Mouse (Mus musculus) stomach, embryonic 14.5 days (tissue): ENCODE data around the gene Dpyd. TPM values are rescaled to one million over a fixed set of nuclear protein-coding genes. Genes with fewer than 3 reads are reported as not detected.

Experiments
- ATAC-seq: fragments of 200-750 bp; cut with Nextera tagmentation; 2 replicates; pipeline ENCODE4 v1.8.0; 2017; ENCODE audit warnings: low read depth, moderate TSS enrichment; ENCODE audit not compliant: insufficient number of reproducible peaks, insufficient read depth, low FRiP score
- H3K27ac ChIP-seq: fragments of 300-500 bp; sonication (generic); 2 replicates; pipeline ENCODE4 v1.5.1; 2014; ENCODE audit warnings: mild to moderate bottlenecking, low read length, moderate library complexity, mixed read lengths
- H3K27me3 ChIP-seq: fragments of 300-500 bp; sonication (generic); 2 replicates; pipeline ENCODE4 v1.6.1; 2014; ENCODE audit warnings: low read length, control low read depth, mixed read lengths; ENCODE audit not compliant: control insufficient read depth, insufficient read depth
- H3K36me3 ChIP-seq: fragments of 300-500 bp; sonication (generic); 2 replicates; pipeline ENCODE4 v1.6.1; 2014; ENCODE audit warnings: mild to moderate bottlenecking, control low read depth, low read length, moderate library complexity, mixed read lengths; ENCODE audit not compliant: control insufficient read depth, insufficient read depth
- H3K4me1 ChIP-seq: fragments of 300-500 bp; sonication (generic); 2 replicates; pipeline ENCODE4 v1.6.1; 2014; ENCODE audit warnings: low read length, control low read depth, mixed read lengths; ENCODE audit not compliant: control insufficient read depth, insufficient read depth
- H3K4me2 ChIP-seq: fragments of 300-500 bp; sonication (generic); replicated peaks from 2 replicates; pipeline ENCODE4 v1.6.1; 2014; ENCODE audit warnings: low read depth, low read length, control low read depth
- H3K4me3 ChIP-seq: fragments of 300-500 bp; sonication (generic); 2 replicates; pipeline ENCODE4 v1.5.1; 2014; ENCODE audit warnings: low read depth, low read length, control low read depth
- H3K9ac ChIP-seq: fragments of 300-500 bp; sonication (generic); replicated peaks from 2 replicates; pipeline ENCODE4 v1.6.1; 2014; ENCODE audit warnings: low read depth, mild to moderate bottlenecking, control low read depth, low read length, moderate library complexity, mixed read lengths
- H3K9me3 ChIP-seq: fragments of 300-500 bp; sonication (generic); 2 replicates; pipeline ENCODE4 v1.6.1; 2016; ENCODE audit warnings: low read depth, low read length, control low read depth; ENCODE audit not compliant: control insufficient read depth
- WGBS: fragments of 180-500 bp; shearing (Covaris S2); extraction: QIAGEN DNeasy Blood & Tissue Kit; methylation state at CpG from one replicate; pipeline ENCODE4 v1.1.7; 2014; 5-methylcytosine and 5-hydroxymethylcytosine counted together
- polyA plus RNA-seq: library from polyadenylated mRNA; unstranded; fragments of >200 nt; fragmentation: Nextera tagmentation; extraction: Ambion mirVana; gene quantifications from 2 replicates; pipeline ENCODE4 v1.2.1, GENCODE M21; 2014

Gene Dpyd
- polyA plus RNA-seq, 1 experiment from 2014 or later, result 17.3 TPM

GRCm38 (mm10) chr3:119275241-119275640 is 713.3 kb downstream of the Dpyd start:
- Histone ChIP-seq H3K27ac (no peak overlapping the region), H3K9me3 (no peaks in the 10 kb centered on the region), H3K4me3 (no peak overlapping the region), H3K27me3 (no peaks in the 10 kb centered on the region), H3K9ac (no peak overlapping the region), H3K4me1 (no peaks in the 10 kb centered on the region), H3K4me2 (no peak overlapping the region), H3K36me3 (no peaks in the 10 kb centered on the region)
- no peak for ATAC-seq
- 64% methylated on average over 2 of the region's 2 CpGs for WGBS

GRCm38 (mm10) chr3:119280671-119281070 is 718.7 kb downstream of the Dpyd start:
- Histone ChIP-seq H3K36me3 (no peaks in the 10 kb centered on the region), H3K4me2 (no peak overlapping the region), H3K27me3 (no peaks in the 10 kb centered on the region), H3K4me1 (no peaks in the 10 kb centered on the region), H3K27ac (no peak overlapping the region), H3K4me3 (no peak overlapping the region), H3K9ac (no peak overlapping the region), H3K9me3 (no peaks in the 10 kb centered on the region)
- 91% methylated on average over 2 of the region's 2 CpGs for WGBS
- no peak for ATAC-seq

GRCm38 (mm10) chr3:119314693-119315092 is 752.8 kb downstream of the Dpyd start:
- no peak for ATAC-seq
- no peak overlapping the region for H3K9ac ChIP-seq
- H3K4me2 ChIP-seq, result no peak overlapping the region
- H3K4me3 ChIP-seq, result no peak overlapping the region
- H3K9me3 ChIP-seq, result no peaks in the 10 kb centered on the region
- no peak overlapping the region for H3K27ac ChIP-seq
- no peaks in the 10 kb centered on the region for H3K36me3 ChIP-seq
- H3K4me1 ChIP-seq, result no peaks in the 10 kb centered on the region
- H3K27me3 ChIP-seq, result no peaks in the 10 kb centered on the region
- 75% methylated on average over 3 of the region's 3 CpGs for WGBS

- no peak overlapping the region for H3K9ac ChIP-seq
- no peak for ATAC-seq
- H3K4me1 ChIP-seq, result no peaks in the 10 kb centered on the region
- 68% methylated on average over 7 of the region's 7 CpGs for WGBS
- no peaks in the 10 kb centered on the region for H3K27me3 ChIP-seq
- H3K4me2 ChIP-seq, result no peak overlapping the region
- H3K9me3 ChIP-seq, result no peaks in the 10 kb centered on the region
- no peaks in the 10 kb centered on the region for H3K36me3 ChIP-seq
- no peak overlapping the region for H3K4me3 ChIP-seq
- H3K27ac ChIP-seq, result no peak overlapping the region
Observed at GRCm38 (mm10) chr3:119329063-119329462, 767.1 kb downstream of the Dpyd start.

- H3K27ac ChIP-seq, result no peak overlapping the region
- no peaks in the 10 kb centered on the region for H3K4me1 ChIP-seq
- no peak for ATAC-seq
- H3K4me2 ChIP-seq, result no peak overlapping the region
- no peaks in the 10 kb centered on the region for H3K9me3 ChIP-seq
- no peaks in the 10 kb centered on the region for H3K27me3 ChIP-seq
- no peak overlapping the region for H3K4me3 ChIP-seq
- 54% methylated on average over 7 of the region's 7 CpGs for WGBS
- H3K9ac ChIP-seq, result no peak overlapping the region
- no peaks in the 10 kb centered on the region for H3K36me3 ChIP-seq
Observed at GRCm38 (mm10) chr3:119333335-119334305, 771.7 kb downstream of the Dpyd start.

GRCm38 (mm10) chr3:119361555-119362385 is 799.8 kb downstream of the Dpyd start:
- no peaks in the 10 kb centered on the region for H3K36me3 ChIP-seq
- no peaks in the 10 kb centered on the region for H3K9me3 ChIP-seq
- 77% methylated on average over 13 of the region's 13 CpGs for WGBS
- no peak overlapping the region for H3K27ac ChIP-seq
- no peaks in the 10 kb centered on the region for H3K4me1 ChIP-seq
- H3K27me3 ChIP-seq, result no peaks in the 10 kb centered on the region
- ATAC-seq, result no peak
- no peak overlapping the region for H3K4me3 ChIP-seq
- H3K4me2 ChIP-seq, result no peak overlapping the region
- H3K9ac ChIP-seq, result no peak overlapping the region

GRCm38 (mm10) chr3:119362392-119362791 is 800.5 kb downstream of the Dpyd start:
- no peaks in the 10 kb centered on the region for H3K36me3 ChIP-seq
- H3K4me1 ChIP-seq, result no peaks in the 10 kb centered on the region
- no peak overlapping the region for H3K4me2 ChIP-seq
- no peak overlapping the region for H3K27ac ChIP-seq
- H3K4me3 ChIP-seq, result no peak overlapping the region
- no peak overlapping the region for H3K9ac ChIP-seq
- 87% methylated on average over 3 of the region's 3 CpGs for WGBS
- no peak for ATAC-seq
- no peaks in the 10 kb centered on the region for H3K9me3 ChIP-seq
- no peaks in the 10 kb centered on the region for H3K27me3 ChIP-seq

GRCm38 (mm10) chr3:119368931-119369330 is 807.0 kb downstream of the Dpyd start:
- no peak for ATAC-seq
- Histone ChIP-seq H3K9me3 (no peaks in the 10 kb centered on the region), H3K4me3 (no peak overlapping the region), H3K27ac (no peak overlapping the region), H3K4me1 (no peaks in the 10 kb centered on the region), H3K4me2 (no peak overlapping the region), H3K36me3 (no peaks in the 10 kb centered on the region), H3K9ac (no peak overlapping the region), H3K27me3 (no peaks in the 10 kb centered on the region)
- WGBS, result 52% methylated on average over 2 of the region's 2 CpGs
